Mouse (Mus musculus) testis, adult 2 months (tissue): Measurements from ENCODE around the gene Ube2t.

Experiments
- CTCF ChIP-seq: fragments of 200-500 bp; IDR thresholded peaks from 2 replicates; pipeline ENCODE4 v1.5.1; 2012; ENCODE audit warnings: low read depth, mild to moderate bottlenecking, inconsistent platforms, low read length, moderate library complexity; ENCODE audit not compliant: control insufficient read depth, insufficient read depth, insufficient replicate concordance
- POLR2A ChIP-seq: fragments of 200-500 bp; IDR thresholded peaks from 2 replicates; pipeline ENCODE4 v1.6.1; 2012; ENCODE audit warnings: low read depth, mild to moderate bottlenecking, inconsistent platforms, low read length, moderate library complexity; ENCODE audit not compliant: control insufficient read depth

DNA sequence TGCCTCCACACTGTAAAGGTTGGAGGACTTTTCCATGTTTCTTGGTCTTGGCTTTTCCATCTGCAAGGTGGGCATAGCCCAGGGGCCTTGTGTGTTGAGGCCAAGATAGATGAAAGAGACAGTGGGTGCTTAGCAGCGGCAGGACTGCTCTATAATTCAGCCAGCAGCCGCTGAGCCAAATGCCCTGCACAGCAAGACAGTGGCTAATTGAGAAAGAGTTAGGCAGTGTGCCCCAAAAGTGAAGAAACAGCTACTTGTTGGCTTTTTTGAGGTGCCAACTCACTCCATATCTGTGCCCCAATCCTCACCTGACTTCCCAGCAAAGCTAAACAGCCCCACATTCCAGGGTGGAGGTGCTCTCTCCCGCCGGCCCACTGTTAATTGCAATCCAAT is 57.4 kb downstream of the Ube2t start:
- no peak for TF ChIP-seq CTCF
- no peak for TF ChIP-seq POLR2A
